Mouse (Mus musculus): ENCODE measurements around the gene B4galt3. TPM values are rescaled to one million over a fixed set of nuclear protein-coding genes. Genes with fewer than 3 reads are reported as not detected.
A peak's percentile ranks its signal among the peaks of the same experiment; 100 is the strongest.
"Not testable (repeated sequence)": the region's sequence is repeated elsewhere in the genome, so short reads cannot be mapped to it uniquely, and the experiment has no call there.

Gene B4galt3
- polyA plus RNA-seq, 1 experiment from 2014 or later, result 72.3 TPM

- 66% methylated on average over 4 of the region's 4 CpGs for WGBS
These were observed 18.2 kb downstream of the B4galt3 start for GRCm38 (mm10) chr1:171288328-171288727.

DNA sequence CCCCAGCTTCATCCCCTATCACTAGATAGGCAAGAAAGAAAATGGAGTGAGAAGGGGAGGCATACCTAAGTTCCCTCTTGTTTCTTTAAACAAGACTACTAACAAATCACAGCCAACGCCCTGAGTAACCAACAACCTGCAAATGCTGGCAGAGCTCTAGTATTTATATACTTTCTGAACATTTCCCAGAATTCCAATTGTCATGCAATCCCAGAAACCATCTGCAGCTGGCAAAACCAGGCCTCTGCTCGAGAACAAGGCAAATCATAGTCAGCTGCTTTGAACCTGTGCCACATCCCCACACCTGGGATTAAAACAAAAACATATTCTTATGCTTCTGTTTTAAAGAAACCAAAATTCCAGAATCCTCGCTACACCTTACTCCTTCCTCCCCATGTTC, 23.2 kb downstream of the B4galt3 start:
- Histone ChIP-seq H3K9ac (ENCODE audit: low read length) (no peak overlapping the region), H3K36me3 (ENCODE audit: control insufficient read depth, insufficient read depth, low read length) (no peaks in the 10 kb centered on the region), H3K4me2 (ENCODE audit: low read depth, low read length, severe bottlenecking) (peak overlapping the region; percentile 53), H3K9me3 (ENCODE audit: control insufficient read depth, low read length) (no peaks in the 10 kb centered on the region), H3K4me3 (ENCODE audit: low read depth, low read length) (peak overlapping the region; percentile 72; the same call in 1 of the 2 replicates), H3K4me1 (replicated peaks; ENCODE audit: control insufficient read depth, insufficient read depth, low read length) (peaks cover 8% of the 10 kb centered on the region), H3K27ac (ENCODE audit: low read depth, low read length) (no peak overlapping the region), H3K27me3 (ENCODE audit: control insufficient read depth, insufficient read depth, low read length) (peaks cover 3% of the 10 kb centered on the region; the same call in 1 of the 2 replicates)
- 90% methylated on average over 3 of the region's 3 CpGs for WGBS
- ATAC-seq (replicated peaks; ENCODE audit: low FRiP score), result no peak
- DNase-seq (ENCODE audit: low spot score), result no peak

More at GRCm38 (mm10) chr1:171288328-171288727, 18.2 kb downstream of the B4galt3 start:
- Histone ChIP-seq H3K4me3 (ENCODE audit: low read depth, low read length) (no peak overlapping the region; the same call in 1 of the 2 replicates), H3K27ac (ENCODE audit: low read depth, low read length) (no peak overlapping the region; the same call in 1 of the 2 replicates), H3K9ac (ENCODE audit: low read length) (peak overlapping the region; percentile 37), H3K9me3 (ENCODE audit: control insufficient read depth, low read length) (no peaks in the 10 kb centered on the region), H3K4me1 (replicated peaks; ENCODE audit: control insufficient read depth, insufficient read depth, low read length) (peaks cover 2% of the 10 kb centered on the region), H3K36me3 (ENCODE audit: control insufficient read depth, insufficient read depth, low read length) (peaks cover 3% of the 10 kb centered on the region; the same call in 1 of the 2 replicates), H3K4me2 (ENCODE audit: low read depth, low read length, severe bottlenecking) (peak overlapping the region; percentile 70; the same call in 1 of the 2 replicates), H3K27me3 (ENCODE audit: control insufficient read depth, insufficient read depth, low read length) (no peaks in the 10 kb centered on the region)
- DNase-seq (ENCODE audit: low spot score) (no peak), ATAC-seq (replicated peaks; ENCODE audit: low FRiP score) (no peak)

DNA sequence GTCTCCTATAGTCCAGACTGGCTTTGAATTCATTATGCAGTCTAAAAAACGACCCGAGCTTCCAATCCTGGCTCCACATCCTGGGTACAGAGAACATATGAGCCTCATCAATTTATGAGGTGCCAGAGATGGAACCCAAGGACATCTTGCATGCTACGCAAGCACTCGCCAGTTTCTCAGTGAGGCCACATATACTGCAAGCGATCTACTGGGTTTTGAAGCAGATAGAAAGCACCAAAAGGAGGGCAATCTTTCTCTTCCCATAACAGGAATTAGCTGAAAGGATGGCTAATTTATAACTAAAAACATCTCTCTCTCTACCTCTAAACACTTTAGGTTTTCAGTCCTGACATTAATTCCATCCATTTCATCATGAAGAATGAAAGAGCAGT, 23.8 kb downstream of the B4galt3 start:
- Histone ChIP-seq H3K4me3 (ENCODE audit: low read depth, low read length) (peak overlapping the region; percentile 72), H3K4me2 (ENCODE audit: low read depth, low read length, severe bottlenecking) (peak overlapping the region; percentile 53), H3K4me1 (replicated peaks; ENCODE audit: control insufficient read depth, insufficient read depth, low read length) (peaks cover 8% of the 10 kb centered on the region), H3K27me3 (ENCODE audit: control insufficient read depth, insufficient read depth, low read length) (peaks cover 3% of the 10 kb centered on the region; the same call in 1 of the 2 replicates), H3K9me3 (ENCODE audit: control insufficient read depth, low read length) (no peaks in the 10 kb centered on the region), H3K9ac (ENCODE audit: low read length) (peak overlapping the region; percentile 94), H3K27ac (ENCODE audit: low read depth, low read length) (peak overlapping the region; percentile 88; the same call in 1 of the 2 replicates), H3K36me3 (ENCODE audit: control insufficient read depth, insufficient read depth, low read length) (no peaks in the 10 kb centered on the region)
- WGBS, result 58% methylated on average over 5 of the region's 5 CpGs
- DNase-seq (ENCODE audit: low spot score) (no peak), ATAC-seq (replicated peaks; ENCODE audit: low FRiP score) (no peak)

GRCm38 (mm10) chr1:171294298-171295062, 24.4 kb downstream of the B4galt3 start, which contains the start of gene Ufc1:
Gene Ufc1, minus strand, starts transcription at chr1:171295024.
- WGBS, result under 1% methylated on average over 42 of the region's 42 CpGs
- ATAC-seq (replicated peaks; ENCODE audit: low FRiP score), result peak; percentile 80
- Histone ChIP-seq H3K4me1 (replicated peaks; ENCODE audit: control insufficient read depth, insufficient read depth, low read length) (peaks cover 8% of the 10 kb centered on the region), H3K4me3 (ENCODE audit: low read depth, low read length) (peak within 1 kb of the TSS; percentile 72), H3K9ac (ENCODE audit: low read length) (peak within 1 kb of the TSS; percentile 94), H3K27me3 (ENCODE audit: control insufficient read depth, insufficient read depth, low read length) (peaks cover 3% of the 10 kb centered on the region; the same call in 1 of the 2 replicates), H3K9me3 (ENCODE audit: control insufficient read depth, low read length) (no peaks in the 10 kb centered on the region), H3K27ac (ENCODE audit: low read depth, low read length) (peak within 1 kb of the TSS; percentile 88), H3K36me3 (ENCODE audit: control insufficient read depth, insufficient read depth, low read length) (no peaks in the 10 kb centered on the region), H3K4me2 (ENCODE audit: low read depth, low read length, severe bottlenecking) (peak within 1 kb of the TSS; percentile 53)
- peak; percentile 84 for DNase-seq (ENCODE audit: low spot score)

DNA sequence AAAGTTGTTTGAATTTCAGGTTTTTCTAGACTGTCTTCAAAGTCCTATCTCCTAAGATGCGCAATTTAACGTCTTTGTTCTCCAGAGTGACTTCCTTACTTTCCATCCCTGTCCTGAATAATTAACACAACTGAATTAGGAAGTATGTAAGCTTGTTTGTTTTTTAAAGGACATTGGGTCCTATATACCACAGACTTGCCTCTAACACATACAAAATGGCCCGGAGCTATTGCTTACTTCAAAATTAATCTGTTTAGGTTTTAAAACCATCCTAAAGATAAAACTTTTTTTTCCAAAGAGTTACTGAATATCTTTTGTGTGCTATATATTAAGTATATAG, 24.9 kb downstream of the B4galt3 start:
- ATAC-seq (replicated peaks; ENCODE audit: low FRiP score) (peak; percentile 32), DNase-seq (ENCODE audit: low spot score) (no peak)
- no peaks in the 10 kb centered on the region for H3K36me3 ChIP-seq (ENCODE audit: control insufficient read depth, insufficient read depth, low read length)
- H3K4me3 ChIP-seq (ENCODE audit: low read depth, low read length), result peak overlapping the region; percentile 72
- WGBS, result 18% methylated on average over 3 of the region's 3 CpGs
- H3K9ac ChIP-seq (ENCODE audit: low read length), result peak overlapping the region; percentile 94
- peaks cover 8% of the 10 kb centered on the region for H3K4me1 ChIP-seq (replicated peaks; ENCODE audit: control insufficient read depth, insufficient read depth, low read length)
- H3K27me3 ChIP-seq (ENCODE audit: control insufficient read depth, insufficient read depth, low read length), result peaks cover 3% of the 10 kb centered on the region; the same call in 1 of the 2 replicates
- H3K4me2 ChIP-seq (ENCODE audit: low read depth, low read length, severe bottlenecking), result peak overlapping the region; percentile 53
- no peaks in the 10 kb centered on the region for H3K9me3 ChIP-seq (ENCODE audit: control insufficient read depth, low read length)
- H3K27ac ChIP-seq (ENCODE audit: low read depth, low read length), result peak overlapping the region; percentile 88; the same call in 1 of the 2 replicates

- ATAC-seq (replicated peaks; ENCODE audit: low FRiP score) (no peak), DNase-seq (ENCODE audit: low spot score) (no peak)
- 66% methylated on average over 3 of the region's 3 CpGs for WGBS
- no peaks in the 10 kb centered on the region for H3K36me3 ChIP-seq (ENCODE audit: control insufficient read depth, insufficient read depth, low read length)
- no peak overlapping the region for H3K27ac ChIP-seq (ENCODE audit: low read depth, low read length)
- peaks cover 3% of the 10 kb centered on the region; the same call in 1 of the 2 replicates for H3K27me3 ChIP-seq (ENCODE audit: control insufficient read depth, insufficient read depth, low read length)
- no peak overlapping the region for H3K9ac ChIP-seq (ENCODE audit: low read length)
- H3K4me2 ChIP-seq (ENCODE audit: low read depth, low read length, severe bottlenecking), result no peak overlapping the region
- no peak overlapping the region for H3K4me3 ChIP-seq (ENCODE audit: low read depth, low read length)
- H3K9me3 ChIP-seq (ENCODE audit: control insufficient read depth, low read length), result no peaks in the 10 kb centered on the region
- H3K4me1 ChIP-seq (replicated peaks; ENCODE audit: control insufficient read depth, insufficient read depth, low read length), result peaks cover 7% of the 10 kb centered on the region
These were observed 28.1 kb downstream of the B4galt3 start for GRCm38 (mm10) chr1:171298226-171298625.

DNA sequence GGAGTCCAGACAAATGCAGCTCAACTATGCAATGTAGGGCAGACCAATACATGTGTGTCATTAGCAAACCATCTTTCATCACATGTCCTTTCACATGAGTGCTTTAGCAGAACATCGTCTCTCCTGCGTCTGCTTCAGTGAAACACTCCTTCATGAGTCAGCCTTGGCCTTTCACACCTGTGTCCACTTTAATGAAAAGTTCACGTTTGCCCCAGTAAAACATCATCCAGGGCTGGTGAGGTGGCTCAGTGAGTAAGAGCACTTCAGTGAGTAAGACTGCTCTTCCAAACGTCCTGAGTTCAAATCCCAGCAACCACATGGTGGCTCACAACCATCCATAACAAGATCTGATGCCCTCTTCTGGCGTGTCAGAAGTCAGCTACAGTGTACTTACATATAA, 36.0 kb downstream of the B4galt3 start:
- not testable (repeated sequence) for H3K4me3 ChIP-seq (ENCODE audit: low read depth, low read length); H3K9me3 ChIP-seq (ENCODE audit: control insufficient read depth, low read length); DNase-seq (ENCODE audit: low spot score); H3K4me2 ChIP-seq (ENCODE audit: low read depth, low read length, severe bottlenecking); H3K27me3 ChIP-seq (ENCODE audit: control insufficient read depth, insufficient read depth, low read length); ATAC-seq (replicated peaks; ENCODE audit: low FRiP score); H3K9ac ChIP-seq (ENCODE audit: low read length); H3K27ac ChIP-seq (ENCODE audit: low read depth, low read length); H3K4me1 ChIP-seq (replicated peaks; ENCODE audit: control insufficient read depth, insufficient read depth, low read length); H3K36me3 ChIP-seq (ENCODE audit: control insufficient read depth, insufficient read depth, low read length)
- WGBS, result 74% methylated on average over 5 of the region's 5 CpGs

GRCm38 (mm10) chr1:171309321-171309720, 39.2 kb downstream of the B4galt3 start:
- no peak overlapping the region for H3K27ac ChIP-seq (ENCODE audit: low read depth, low read length)
- no peaks in the 10 kb centered on the region for H3K36me3 ChIP-seq (ENCODE audit: control insufficient read depth, insufficient read depth, low read length)
- no peak overlapping the region for H3K9ac ChIP-seq (ENCODE audit: low read length)
- H3K4me2 ChIP-seq (ENCODE audit: low read depth, low read length, severe bottlenecking), result no peak overlapping the region
- H3K4me3 ChIP-seq (ENCODE audit: low read depth, low read length), result no peak overlapping the region
- H3K27me3 ChIP-seq (ENCODE audit: control insufficient read depth, insufficient read depth, low read length), result no peaks in the 10 kb centered on the region
- no peaks in the 10 kb centered on the region for H3K4me1 ChIP-seq (replicated peaks; ENCODE audit: control insufficient read depth, insufficient read depth, low read length)
- DNase-seq (ENCODE audit: low spot score) (no peak), ATAC-seq (replicated peaks; ENCODE audit: low FRiP score) (no peak)
- no peaks in the 10 kb centered on the region for H3K9me3 ChIP-seq (ENCODE audit: control insufficient read depth, low read length)
- WGBS, result 71% methylated on average over 2 of the region's 2 CpGs
